Mouse (Mus musculus): ENCODE results near the gene Gm4858.
"Not testable (repeated sequence)": the region's sequence is repeated elsewhere in the genome, so short reads cannot be mapped to it uniquely, and the experiment has no call there.

- not testable (repeated sequence) for TF ChIP-seq EP300, CTCF (IDR thresholded peaks at IDR 0.05)
Measured at GRCm38 (mm10) chr3:93068523-93068922, at the start of gene Gm4858.
